Mouse (Mus musculus) stomach, adult 2 months (tissue): ENCODE measurements around the gene Amigo3. TPM values are rescaled to one million over a fixed set of nuclear protein-coding genes. Genes with fewer than 3 reads are reported as not detected.

ENCODE experiments used
- polyA plus RNA-seq: library from polyadenylated mRNA; depleted of rRNA; stranded (reverse); fragments of >200 nt; gene quantifications from 2 replicates; pipeline ENCODE4 v1.2.3, GENCODE M21; 2012; rRNA removed

The Amigo3 gene
- polyA plus RNA-seq, result 4.8 and 8.3 TPM in 2 replicates

DNA sequence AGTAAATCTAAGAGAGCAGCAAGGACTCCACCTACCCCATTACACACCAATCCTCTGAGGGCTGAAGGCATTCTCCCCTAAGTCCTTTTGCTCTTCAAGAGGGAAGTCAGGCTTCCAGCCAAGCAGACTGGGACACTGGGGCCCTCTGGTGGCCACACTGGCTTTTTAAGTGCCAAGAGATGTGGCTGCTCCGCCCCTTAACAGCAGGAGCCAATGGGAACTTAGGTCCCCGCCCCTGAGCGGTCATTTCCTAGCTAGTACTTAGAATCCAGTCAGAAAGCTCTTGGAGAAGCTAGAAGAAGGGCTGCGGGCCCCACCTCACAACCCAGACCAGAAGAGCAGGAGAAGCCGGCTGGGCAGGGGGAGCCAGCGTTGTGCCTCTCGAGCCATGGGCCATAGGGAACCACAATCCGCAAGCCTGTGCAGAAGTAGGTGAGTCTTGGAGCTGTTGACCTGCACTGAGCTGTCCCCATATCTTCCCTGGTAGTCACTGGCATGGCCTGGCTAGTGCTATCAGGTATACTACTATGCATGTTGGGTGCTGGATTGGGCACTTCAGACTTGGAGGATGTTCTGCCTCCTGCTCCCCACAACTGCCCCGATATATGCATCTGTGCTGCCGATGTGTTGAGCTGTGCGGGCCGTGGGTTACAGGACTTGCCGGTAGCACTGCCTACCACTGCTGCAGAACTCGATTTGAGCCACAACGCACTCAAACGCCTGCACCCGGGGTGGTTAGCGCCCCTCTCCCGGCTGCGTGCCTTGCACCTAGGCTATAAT is at the start of gene Amigo3:
Gene Amigo3, plus strand, starts transcription at position 275 of the 780 bp plus-strand sequence.

DNA sequence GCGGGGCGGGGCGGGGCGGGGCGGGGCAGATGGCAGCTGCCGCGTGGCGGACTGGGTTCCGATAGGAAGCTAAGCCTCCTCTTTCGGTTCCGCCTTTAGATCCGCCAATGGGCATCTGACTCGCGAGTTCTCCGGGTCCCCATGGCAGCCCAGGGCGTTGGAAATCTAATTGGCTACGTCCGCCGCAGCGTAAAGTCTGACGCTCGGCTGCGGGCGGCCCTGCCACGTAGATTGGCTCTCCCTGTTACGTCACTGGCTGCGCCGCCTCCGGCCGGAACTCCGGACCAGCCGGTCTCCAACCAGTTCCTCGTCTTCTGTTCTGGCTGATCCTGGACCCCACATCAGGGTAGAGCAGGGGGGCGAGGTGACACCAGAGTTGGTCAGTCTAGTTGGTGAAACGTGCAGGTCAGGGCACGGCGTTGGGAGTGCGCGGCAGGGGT is 3.9 kb upstream of the Amigo3 start, which contains the start of gene Gmppb:
Gene Gmppb, plus strand, starts transcription at position 227 of the 440 bp plus-strand sequence.

DNA sequence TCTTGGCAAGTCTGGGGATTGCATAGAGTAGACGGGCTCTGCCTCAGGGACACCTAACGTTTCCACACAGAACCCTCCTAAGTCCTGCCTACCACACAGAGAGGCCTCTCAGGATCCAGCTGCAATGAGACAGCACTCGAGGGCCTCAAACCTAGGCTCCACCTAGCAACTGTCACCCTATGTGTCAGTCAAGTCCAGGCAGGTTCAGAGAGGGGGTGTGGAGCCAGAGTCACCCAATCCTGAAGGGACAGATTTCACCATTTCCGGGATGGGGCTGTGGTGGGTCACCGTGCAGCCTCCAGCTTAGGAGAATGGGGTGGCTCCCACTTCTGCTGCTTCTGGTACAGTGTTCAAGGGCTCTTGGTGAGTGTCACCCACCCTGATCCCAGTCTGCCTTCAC is 27.2 kb downstream of the Amigo3 start, which contains the start of gene Mst1:
Gene Mst1, plus strand, starts transcription at position 269 of the 400 bp plus-strand sequence.

DNA sequence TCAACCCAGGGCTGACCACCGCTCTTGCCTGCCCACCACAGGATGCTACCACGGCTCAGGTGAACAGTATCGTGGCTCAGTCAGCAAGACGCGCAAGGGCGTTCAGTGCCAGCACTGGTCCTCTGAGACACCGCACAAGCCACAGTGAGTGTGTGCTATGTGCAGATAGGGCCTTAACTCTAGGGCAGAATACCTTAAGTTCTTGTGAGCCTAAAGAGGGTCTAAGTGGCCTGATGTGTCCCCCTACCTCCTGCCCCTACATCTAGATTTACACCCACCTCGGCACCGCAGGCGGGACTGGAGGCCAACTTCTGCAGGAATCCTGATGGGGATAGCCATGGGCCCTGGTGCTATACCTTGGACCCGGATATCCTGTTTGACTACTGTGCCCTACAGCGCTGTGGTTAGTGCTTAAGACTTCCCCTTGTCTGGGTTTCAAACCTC is 30.1 kb downstream of the Amigo3 start, which contains the start of gene Rnf123:
Gene Rnf123, minus strand, starts transcription at position 359 of the 444 bp plus-strand sequence.

DNA sequence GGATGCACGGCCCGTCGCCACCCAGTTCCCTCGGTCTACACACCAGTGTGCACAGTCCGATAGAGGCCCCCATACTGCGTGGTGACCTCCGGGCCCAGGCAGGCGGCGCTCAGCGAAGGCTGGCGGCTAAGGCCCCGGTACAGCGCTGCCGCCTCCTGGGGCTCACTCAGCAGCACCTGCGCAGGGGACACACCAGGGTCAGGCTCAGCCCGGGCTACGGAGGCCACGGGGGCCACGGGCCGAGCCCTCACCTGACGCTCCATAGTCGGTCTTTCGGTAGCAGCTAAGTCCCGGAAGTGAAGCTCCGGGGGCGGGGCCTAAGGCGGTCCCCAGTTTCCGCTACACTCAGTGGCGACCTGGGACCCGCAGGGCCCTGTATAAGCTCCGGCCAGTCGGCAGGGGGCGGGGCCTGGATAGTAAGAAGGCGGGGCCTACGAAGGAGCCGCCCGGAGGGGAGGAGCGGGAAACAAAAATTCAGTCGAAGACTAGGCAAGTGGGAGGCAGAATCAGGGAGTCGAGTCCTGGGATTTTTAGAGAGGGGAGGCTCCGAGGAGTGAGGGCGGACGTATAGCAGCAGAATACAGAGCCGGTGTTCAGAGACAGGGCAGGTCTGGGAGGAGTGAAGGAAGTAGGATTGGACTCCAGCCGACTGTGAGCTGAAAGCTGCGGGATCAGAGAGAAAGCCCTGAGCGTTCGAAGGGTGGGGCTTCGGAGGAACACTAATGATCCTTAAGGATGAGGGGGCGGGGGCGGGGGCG is 41.4 kb downstream of the Amigo3 start, which contains the start of gene Apeh:
Gene Apeh, minus strand, starts transcription at position 423 of the 758 bp plus-strand sequence.

Other genes with a start within 250 kb of the Amigo3 start
- gene Rbm6, start 179.9 kb upstream of the Amigo3 start, polyA plus RNA-seq, result 4.0 and 5.3 TPM in 2 replicates
- 38.1 and 50.7 TPM in 2 replicates for gene Mon1a, start 165.0 kb upstream of the Amigo3 start, polyA plus RNA-seq
- gene Mst1r, start 146.3 kb upstream of the Amigo3 start, polyA plus RNA-seq, result 78.7 and 86.7 TPM in 2 replicates
- not detected in 2 replicates for gene Actl11, start 124.7 kb upstream of the Amigo3 start, polyA plus RNA-seq
- gene Camkv, start 117.5 kb upstream of the Amigo3 start, polyA plus RNA-seq, result 0.16 and 0.43 TPM in 2 replicates
- 0.88 and 2.2 TPM in 2 replicates for gene Traip, start 103.0 kb upstream of the Amigo3 start, polyA plus RNA-seq
- gene Uba7, start 77.7 kb upstream of the Amigo3 start, polyA plus RNA-seq, result 24.3 and 29.0 TPM in 2 replicates
- 0.04 TPM in 1 of 2 replicates, not detected in the other for gene Gm20661, start 70.1 kb upstream of the Amigo3 start, polyA plus RNA-seq
- 8.1 and 8.3 TPM in 2 replicates for gene Inka1, start 67.3 kb upstream of the Amigo3 start, polyA plus RNA-seq
- gene Cdhr4, start 60.7 kb upstream of the Amigo3 start, polyA plus RNA-seq, result 0.63 and 0.74 TPM in 2 replicates
- gene Gm20662, start 56.8 kb upstream of the Amigo3 start, polyA plus RNA-seq, result 0.10 TPM in 1 of 2 replicates, not detected in the other
- 38.4 and 50.1 TPM in 2 replicates for gene Ip6k1, start 50.7 kb upstream of the Amigo3 start, polyA plus RNA-seq
- 12.7 and 13.3 TPM in 2 replicates for gene Gmppb, start 3.9 kb upstream of the Amigo3 start, polyA plus RNA-seq
- 1.8 and 2.7 TPM in 2 replicates for gene Mst1, start 27.3 kb downstream of the Amigo3 start, polyA plus RNA-seq
- gene Rnf123, start 30.2 kb downstream of the Amigo3 start, polyA plus RNA-seq, result 37.7 and 49.7 TPM in 2 replicates
- 65.0 and 72.5 TPM in 2 replicates for gene Apeh, start 41.4 kb downstream of the Amigo3 start, polyA plus RNA-seq
- 0.91 and 0.92 TPM in 2 replicates for gene Bsn, start 137.2 kb downstream of the Amigo3 start, polyA plus RNA-seq
- 28.8 and 36.6 TPM in 2 replicates for gene Dag1, start 210.8 kb downstream of the Amigo3 start, polyA plus RNA-seq
- gene Nicn1, start 237.3 kb downstream of the Amigo3 start, polyA plus RNA-seq, result 6.8 and 6.9 TPM in 2 replicates
- gene Amt, start 243.7 kb downstream of the Amigo3 start, polyA plus RNA-seq, result 3.2 TPM in 2 replicates